Mouse (Mus musculus) cortical plate, adult 2 months (tissue): ENCODE measurements around the gene Ptprt. TPM values are rescaled to one million over a fixed set of nuclear protein-coding genes. Genes with fewer than 3 reads are reported as not detected.

Experiments used
- H3K27ac ChIP-seq: fragments of 200-500 bp; 2 replicates; pipeline ENCODE4 v1.5.1; 2012; ENCODE audit warnings: low read length, control low read depth, inconsistent platforms; ENCODE audit not compliant: insufficient read depth
- H3K4me1 ChIP-seq: fragments of 200-500 bp; 2 replicates; pipeline ENCODE4 v1.6.1; 2011; ENCODE audit warnings: low read length; ENCODE audit not compliant: control insufficient read depth, insufficient read depth
- H3K4me3 ChIP-seq: fragments of 200-500 bp; 2 replicates; pipeline ENCODE4 v1.5.1; 2011; ENCODE audit warnings: mild to moderate bottlenecking, low read length, control low read depth; ENCODE audit not compliant: insufficient read depth
- CTCF ChIP-seq: fragments of 200-500 bp; IDR thresholded peaks from 2 replicates; pipeline ENCODE4 v1.5.1; 2011; ENCODE audit warnings: mild to moderate bottlenecking, control low read depth, low read length; ENCODE audit not compliant: insufficient read depth; ENCODE audit errors: extremely low read depth
- POLR2A ChIP-seq: fragments of 200-500 bp; IDR thresholded peaks from 2 replicates; pipeline ENCODE4 v1.6.1; 2011; ENCODE audit warnings: mild to moderate bottlenecking, low read length, control low read depth; ENCODE audit not compliant: insufficient read depth; ENCODE audit errors: extremely low read depth
- polyA plus RNA-seq: library from polyadenylated mRNA; depleted of rRNA; stranded (reverse); fragments of >200 nt; gene quantifications from 2 replicates; pipeline ENCODE4 v1.2.3, GENCODE M21; 2012

The Ptprt gene
- polyA plus RNA-seq, 1 experiment = 24.0 TPM

- TF ChIP-seq CTCF = no peak
- TF ChIP-seq POLR2A = no peak
- Histone ChIP-seq H3K27ac (no peak overlapping the region), H3K4me3 (no peak overlapping the region), H3K4me1 (peaks cover 1% of the 10 kb centered on the region)
Measured at GRCm38 (mm10) chr2:162614256-162614655, 46.7 kb downstream of the Ptprt start.

- no peak overlapping the region for H3K4me3 ChIP-seq
- H3K27ac ChIP-seq = no peak overlapping the region
- TF ChIP-seq POLR2A (no peak), CTCF (no peak)
- peaks cover 1% of the 10 kb centered on the region for H3K4me1 ChIP-seq
Measured at GRCm38 (mm10) chr2:162613480-162613879, 47.5 kb downstream of the Ptprt start.

GRCm38 (mm10) chr2:162602721-162603120 lies 58.2 kb downstream of the Ptprt start:
- H3K27ac ChIP-seq = no peak overlapping the region
- TF ChIP-seq CTCF (no peak), POLR2A (no peak)
- H3K4me3 ChIP-seq = no peak overlapping the region
- H3K4me1 ChIP-seq = no peaks in the 10 kb centered on the region

- Histone ChIP-seq H3K27ac (no peak overlapping the region), H3K4me3 (no peak overlapping the region), H3K4me1 (no peaks in the 10 kb centered on the region; the same call in 1 of the 2 replicates)
- TF ChIP-seq CTCF (no peak), POLR2A (no peak)
Measured at GRCm38 (mm10) chr2:162591388-162591787, 69.6 kb downstream of the Ptprt start.

GRCm38 (mm10) chr2:162581651-162582050 lies 79.3 kb downstream of the Ptprt start:
- no peak for TF ChIP-seq POLR2A
- TF ChIP-seq CTCF = no peak
- no peak overlapping the region for H3K4me3 ChIP-seq
- no peaks in the 10 kb centered on the region; the same call in 1 of the 2 replicates for H3K4me1 ChIP-seq
- H3K27ac ChIP-seq = no peak overlapping the region

- no peaks in the 10 kb centered on the region; the same call in none of the 2 replicates for H3K4me1 ChIP-seq
- TF ChIP-seq POLR2A (no peak), CTCF (no peak)
- no peak overlapping the region for H3K4me3 ChIP-seq
- H3K27ac ChIP-seq = no peak overlapping the region
Measured at GRCm38 (mm10) chr2:162577819-162578218, 83.1 kb downstream of the Ptprt start.

- H3K4me1 ChIP-seq = peaks cover 5% of the 10 kb centered on the region
- no peak overlapping the region for H3K4me3 ChIP-seq
- no peak overlapping the region for H3K27ac ChIP-seq
- TF ChIP-seq POLR2A = no peak
- 0 out of 2 replicates have a peak, but pooled peaks have one; percentile 1 for TF ChIP-seq CTCF
Measured at GRCm38 (mm10) chr2:162572851-162573250, 88.1 kb downstream of the Ptprt start.

- TF ChIP-seq POLR2A (no peak), CTCF (no peak)
- Histone ChIP-seq H3K4me3 (no peak overlapping the region), H3K4me1 (peaks cover 5% of the 10 kb centered on the region), H3K27ac (no peak overlapping the region)
Measured at GRCm38 (mm10) chr2:162571037-162571436, 89.9 kb downstream of the Ptprt start.

- H3K4me3 ChIP-seq = no peak overlapping the region
- 0 out of 2 replicates have a peak, but pooled peaks cover 5% of the 10 kb centered on the region for H3K4me1 ChIP-seq
- TF ChIP-seq CTCF = no peak
- no peak overlapping the region for H3K27ac ChIP-seq
Measured at GRCm38 (mm10) chr2:162568308-162569100, 92.4 kb downstream of the Ptprt start.

- Histone ChIP-seq H3K27ac (no peak overlapping the region), H3K4me3 (no peak overlapping the region), H3K4me1 (peaks cover 2% of the 10 kb centered on the region; the same call in 1 of the 2 replicates)
- TF ChIP-seq CTCF = no peak
- TF ChIP-seq POLR2A = no peak
Measured at GRCm38 (mm10) chr2:162548312-162548711, 112.6 kb downstream of the Ptprt start.
